Mouse (Mus musculus): ENCODE data around the gene Phf12.

GRCm38 (mm10) chr11:78056946-78057345 lies 74.4 kb downstream of the Phf12 start:
- no peak for TF ChIP-seq CTCF (IDR thresholded peaks at IDR 0.05; ENCODE audit: control insufficient read depth, insufficient read depth, insufficient read length)
- no peak for TF ChIP-seq MAX (IDR thresholded peaks at IDR 0.05)
